Mouse (Mus musculus) MEL (cell line): ENCODE data around the gene Washc2.
A peak's percentile ranks its signal among the peaks of the same experiment; 100 is the strongest.

Source experiments
- CHD1 ChIP-seq: IDR thresholded peaks from 2 replicates; pipeline ENCODE4 v1.6.1; 2012; ENCODE audit warnings: low read depth, mild to moderate bottlenecking, inconsistent platforms, low read length, improper control_type of control experiment
- CTCF ChIP-seq, 3 experiments: IDR thresholded peaks in 2 of 3; conservative IDR thresholded peaks in 1 of 3; 2 replicates each; pipeline ENCODE4 v1.5.1; 2011 to 2012; ENCODE audit warnings: low read length in 3 of 3, low read depth in 2 of 3, mild to moderate bottlenecking in 2 of 3, improper control_type of control experiment in 1 of 3, inconsistent platforms in 1 of 3, mixed read lengths in 1 of 3, moderate library complexity in 1 of 3; ENCODE audit not compliant: control insufficient read depth in 1 of 3, insufficient read depth in 1 of 3, poor library complexity in 1 of 3, severe bottlenecking in 1 of 3
- EP300 ChIP-seq, 2 experiments: IDR thresholded peaks; 2 replicates each; pipeline ENCODE4 v1.6.1; 2011; ENCODE audit warnings: improper control_type of control experiment in 2 of 2, low read length in 2 of 2, low read depth in 1 of 2, mild to moderate bottlenecking in 1 of 2
- ETS1 ChIP-seq: IDR thresholded peaks from 2 replicates; pipeline ENCODE4 v1.6.1; 2012; ENCODE audit warnings: low read depth, mild to moderate bottlenecking, inconsistent platforms, low read length, improper control_type of control experiment, moderate library complexity
- MAZ ChIP-seq: IDR thresholded peaks from 2 replicates; pipeline ENCODE4 v1.6.1; 2012; ENCODE audit warnings: low read depth, mild to moderate bottlenecking, inconsistent platforms, low read length, improper control_type of control experiment
- NELFE ChIP-seq: IDR thresholded peaks from 2 replicates; pipeline ENCODE4 v1.6.1; 2011; ENCODE audit warnings: low read depth, low read length, improper control_type of control experiment
- NRF1 ChIP-seq: IDR thresholded peaks from 2 replicates; pipeline ENCODE4 v1.6.1; 2014; ENCODE audit warnings: low read depth, mild to moderate bottlenecking, inconsistent platforms, low read length, improper control_type of control experiment, moderate library complexity; ENCODE audit not compliant: poor library complexity, insufficient read depth, severe bottlenecking
- POLR2A ChIP-seq, 2 experiments: IDR thresholded peaks; 2 replicates each; pipeline ENCODE4 v1.6.1; 2011 to 2012; ENCODE audit warnings: low read length in 2 of 2, mild to moderate bottlenecking in 2 of 2, control low read depth in 1 of 2, improper control_type of control experiment in 1 of 2, low read depth in 1 of 2, moderate library complexity in 1 of 2; ENCODE audit not compliant: control insufficient read depth in 1 of 2, insufficient read depth in 1 of 2, poor library complexity in 1 of 2
- POLR2AphosphoS5 ChIP-seq: IDR thresholded peaks from 2 replicates; pipeline ENCODE4 v1.6.1; 2012; ENCODE audit warnings: low read depth, borderline replicate concordance, mild to moderate bottlenecking, inconsistent platforms, low read length, moderate library complexity, mixed read lengths
- TAL1 ChIP-seq: IDR thresholded peaks from 2 replicates; pipeline ENCODE4 v1.6.1; 2012; ENCODE audit warnings: mild to moderate bottlenecking, inconsistent platforms, low read length, moderate library complexity, mixed read lengths
- UBTF ChIP-seq: IDR thresholded peaks from 2 replicates; pipeline ENCODE4 v1.6.1; 2012; ENCODE audit warnings: low read depth, mild to moderate bottlenecking, inconsistent platforms, low read length, improper control_type of control experiment, moderate library complexity, borderline replicate concordance; ENCODE audit not compliant: insufficient read depth
- USF2 ChIP-seq, 2 experiments: IDR thresholded peaks; 2 replicates each; pipeline ENCODE4 v1.6.1; 2011 to 2012; ENCODE audit warnings: improper control_type of control experiment in 2 of 2, low read length in 2 of 2, borderline replicate concordance in 1 of 2, inconsistent platforms in 1 of 2, low read depth in 1 of 2, mild to moderate bottlenecking in 1 of 2; ENCODE audit not compliant: insufficient read depth in 1 of 2
- ZC3H11A ChIP-seq: IDR thresholded peaks from 2 replicates; pipeline ENCODE4 v1.6.1; 2012; ENCODE audit warnings: low read depth, mild to moderate bottlenecking, inconsistent platforms, low read length, improper control_type of control experiment
- ZNF384 ChIP-seq: IDR thresholded peaks from 2 replicates; pipeline ENCODE4 v1.6.1; 2012; ENCODE audit warnings: low read depth, mild to moderate bottlenecking, inconsistent platforms, low read length, improper control_type of control experiment

DNA sequence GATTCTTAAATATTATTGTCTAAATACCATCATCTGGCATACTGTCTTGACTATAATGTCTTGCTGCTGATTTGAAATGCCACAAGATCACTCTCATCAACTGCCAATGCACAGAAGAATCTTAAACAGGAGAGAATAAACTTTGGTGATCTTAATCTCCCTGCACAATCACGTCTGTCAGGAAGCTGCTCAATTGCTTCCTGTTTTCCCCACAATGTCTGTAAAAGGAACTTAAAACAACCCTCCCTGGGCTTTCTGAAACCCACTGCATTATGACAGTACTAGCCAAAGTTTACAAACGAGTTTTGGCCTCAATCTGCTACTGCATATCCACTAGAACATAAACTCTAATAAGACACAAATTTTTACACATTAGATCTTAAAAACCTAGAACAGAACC, 21.4 kb upstream of the Washc2 start:
- TF ChIP-seq CTCF (IDR thresholded peaks at IDR 0.05 in 2 of 3, conservative IDR thresholded peaks at IDR 0.05 in 1 of 3; ENCODE audit: control insufficient read depth in 1 of 3, insufficient read depth in 1 of 3, low read depth in 2 of 3, low read length in 3 of 3, poor library complexity in 1 of 3, severe bottlenecking in 1 of 3) (no peak), UBTF (no peak), ETS1 (0 out of 2 replicates have a peak, but pooled peaks have one; percentile 34), POLR2AphosphoS5 (no peak), TAL1 (no peak), POLR2A (IDR thresholded peaks at IDR 0.05; ENCODE audit: control insufficient read depth in 1 of 2, insufficient read depth in 1 of 2, low read depth in 1 of 2, low read length in 2 of 2, poor library complexity in 1 of 2) (no peak), NRF1 (no peak), EP300 (IDR thresholded peaks at IDR 0.05; ENCODE audit: low read depth in 1 of 2, low read length in 2 of 2) (peak; percentile 22 to 54; a peak in 1 of 4 replicates), CHD1 (no peak), USF2 (IDR thresholded peaks at IDR 0.05; ENCODE audit: borderline replicate concordance in 1 of 2, insufficient read depth in 1 of 2, low read depth in 1 of 2, low read length in 2 of 2) (no peak), MAZ (no peak), ZC3H11A (no peak), NELFE (no peak), ZNF384 (no peak)
